Mouse (Mus musculus) embryonic facial prominence, embryonic 13.5 days (tissue): ENCODE measurements around the gene Tlr12. TPM values are rescaled to one million over a fixed set of nuclear protein-coding genes. Genes with fewer than 3 reads are reported as not detected.
"Not testable (repeated sequence)": the region's sequence is repeated elsewhere in the genome, so short reads cannot be mapped to it uniquely, and the experiment has no call there.

Source experiments
- ATAC-seq: fragments of 200-750 bp; cut with Nextera tagmentation; 2 replicates; pipeline ENCODE4 v1.8.0; 2017; ENCODE audit warnings: low read depth; ENCODE audit not compliant: insufficient number of reproducible peaks, insufficient read depth, low FRiP score, low TSS enrichment
- H3K27ac ChIP-seq: fragments of 300-500 bp; sonication (generic); 2 replicates; pipeline ENCODE4 v1.5.1; 2015; ENCODE audit warnings: moderate library complexity, mild to moderate bottlenecking, inconsistent platforms
- H3K27me3 ChIP-seq: fragments of 300-500 bp; sonication (generic); 2 replicates; pipeline ENCODE4 v1.6.1; 2015; ENCODE audit warnings: mild to moderate bottlenecking, inconsistent platforms
- H3K36me3 ChIP-seq: fragments of 300-500 bp; sonication (generic); 2 replicates; pipeline ENCODE4 v1.6.1; 2015; ENCODE audit warnings: mild to moderate bottlenecking, inconsistent platforms
- H3K4me1 ChIP-seq: fragments of 300-500 bp; sonication (generic); 2 replicates; pipeline ENCODE4 v1.6.1; 2015; ENCODE audit warnings: inconsistent platforms
- H3K4me2 ChIP-seq: fragments of 300-500 bp; sonication (generic); 2 replicates; pipeline ENCODE4 v1.6.1; 2015; ENCODE audit warnings: moderate library complexity, mild to moderate bottlenecking, inconsistent platforms
- H3K4me3 ChIP-seq: fragments of 300-500 bp; sonication (generic); 2 replicates; pipeline ENCODE4 v1.5.1; 2015; ENCODE audit warnings: mild to moderate bottlenecking, inconsistent platforms
- H3K9ac ChIP-seq: fragments of 300-500 bp; sonication (generic); 2 replicates; pipeline ENCODE4 v1.6.1; 2015; ENCODE audit warnings: mild to moderate bottlenecking, inconsistent platforms
- H3K9me3 ChIP-seq: fragments of 300-500 bp; sonication (generic); 2 replicates; pipeline ENCODE4 v1.6.1; 2016; ENCODE audit warnings: inconsistent platforms
- WGBS: fragments of 180-500 bp; shearing (Covaris S2); methylation state at CpG from one replicate; pipeline ENCODE4 v1.1.7; 2015; ENCODE audit warnings: mixed read lengths; 5-methylcytosine and 5-hydroxymethylcytosine counted together
- polyA plus RNA-seq: library from polyadenylated mRNA; unstranded; fragments of >200 nt; fragmentation: Nextera tagmentation; extraction: Ambion mirVana; gene quantifications from 2 replicates; pipeline ENCODE4 v1.2.1, GENCODE M21; 2015

The Tlr12 gene
- polyA plus RNA-seq, result 0.87 and 1.5 TPM in 2 replicates

- Histone ChIP-seq H3K4me3 (no peak within 1 kb of the TSS), H3K36me3 (no peaks in the 10 kb centered on the region), H3K4me2 (no peak within 1 kb of the TSS), H3K27me3 (peaks cover 17% of the 10 kb centered on the region), H3K27ac (no peak within 1 kb of the TSS), H3K9ac (no peak within 1 kb of the TSS), H3K4me1 (peaks cover 26% of the 10 kb centered on the region), H3K9me3 (no peaks in the 10 kb centered on the region)
- 56% methylated on average over 15 of the region's 15 CpGs for WGBS
- no peak for ATAC-seq
Observed at GRCm38 (mm10) chr4:128618246-128618911, at the start of gene Tlr12. Tlr12 (minus strand) TSS chr4:128618619.

GRCm38 (mm10) chr4:128667195-128667594 lies 48.8 kb upstream of the Tlr12 start:
- not testable (repeated sequence) for H3K9ac ChIP-seq, ATAC-seq, H3K9me3 ChIP-seq, H3K4me3 ChIP-seq, H3K27me3 ChIP-seq, H3K27ac ChIP-seq, H3K4me2 ChIP-seq, H3K36me3 ChIP-seq
- WGBS, result 55% methylated on average over 4 of the region's 4 CpGs
- peaks cover 26% of the 10 kb centered on the region for H3K4me1 ChIP-seq

GRCm38 (mm10) chr4:128666362-128666761 lies 47.9 kb upstream of the Tlr12 start:
- 67% methylated on average over 7 of the region's 7 CpGs for WGBS
- ATAC-seq, H3K4me2 ChIP-seq, H3K9ac ChIP-seq, H3K9me3 ChIP-seq, H3K4me3 ChIP-seq, H3K36me3 ChIP-seq, H3K27me3 ChIP-seq, H3K27ac ChIP-seq: not testable (repeated sequence)
- H3K4me1 ChIP-seq, result peaks cover 30% of the 10 kb centered on the region

- Histone ChIP-seq H3K9ac (no peak overlapping the region), H3K4me2 (no peak overlapping the region), H3K4me1 (peaks cover 20% of the 10 kb centered on the region), H3K9me3 (no peaks in the 10 kb centered on the region), H3K27ac (no peak overlapping the region), H3K4me3 (no peak overlapping the region), H3K27me3 (no peaks in the 10 kb centered on the region), H3K36me3 (no peaks in the 10 kb centered on the region)
- 73% methylated on average over 3 of the region's 3 CpGs for WGBS
- no peak for ATAC-seq
Observed at GRCm38 (mm10) chr4:128664002-128664401, 45.6 kb upstream of the Tlr12 start.

GRCm38 (mm10) chr4:128661063-128661462 lies 42.6 kb upstream of the Tlr12 start:
- Histone ChIP-seq H3K4me2 (no peak overlapping the region), H3K9me3 (no peaks in the 10 kb centered on the region), H3K27ac (no peak overlapping the region), H3K4me1 (peaks cover 14% of the 10 kb centered on the region), H3K4me3 (no peak overlapping the region), H3K36me3 (no peaks in the 10 kb centered on the region), H3K9ac (no peak overlapping the region), H3K27me3 (0 out of 2 replicates have a peak, but pooled peaks cover 1% of the 10 kb centered on the region)
- ATAC-seq, result no peak
- WGBS, result 83% methylated on average over 8 of the region's 8 CpGs

- H3K4me3 ChIP-seq, result no peak overlapping the region
- WGBS, result 88% methylated on average over 8 of the region's 8 CpGs
- no peak for ATAC-seq
Observed at GRCm38 (mm10) chr4:128660196-128660595, 41.8 kb upstream of the Tlr12 start.

GRCm38 (mm10) chr4:128655446-128655845 lies 37.0 kb upstream of the Tlr12 start:
- Histone ChIP-seq H3K4me3 (peak overlapping the region; percentile 74), H3K4me2 (peak overlapping the region; percentile 82), H3K36me3 (no peaks in the 10 kb centered on the region), H3K9ac (peak overlapping the region; percentile 76), H3K4me1 (peaks cover 25% of the 10 kb centered on the region), H3K9me3 (no peaks in the 10 kb centered on the region), H3K27ac (0 out of 2 replicates have a peak overlapping the region, but pooled peaks have one; percentile 4), H3K27me3 (0 out of 2 replicates have a peak, but pooled peaks cover 4% of the 10 kb centered on the region)
- 4% methylated on average over 12 of the region's 12 CpGs for WGBS
- ATAC-seq, result no peak

More at GRCm38 (mm10) chr4:128660196-128660595, 41.8 kb upstream of the Tlr12 start:
- Histone ChIP-seq H3K36me3 (no peaks in the 10 kb centered on the region), H3K4me1 (peaks cover 22% of the 10 kb centered on the region), H3K27ac (no peak overlapping the region), H3K9me3 (no peaks in the 10 kb centered on the region), H3K9ac (no peak overlapping the region), H3K27me3 (0 out of 2 replicates have a peak, but pooled peaks cover 4% of the 10 kb centered on the region), H3K4me2 (no peak overlapping the region)

GRCm38 (mm10) chr4:128654505-128655381 lies 36.3 kb upstream of the Tlr12 start, which contains the start of gene Phc2:
Phc2 (plus strand) TSS chr4:128654702.
- no peaks in the 10 kb centered on the region for H3K9me3 ChIP-seq
- H3K36me3 ChIP-seq, result no peaks in the 10 kb centered on the region
- H3K27ac ChIP-seq, result peak within 1 kb of the TSS; percentile 60
- peak within 1 kb of the TSS; percentile 74 for H3K4me3 ChIP-seq
- under 1% methylated on average over 85 of the region's 85 CpGs for WGBS
- ATAC-seq, result peak; percentile 92
- H3K4me1 ChIP-seq, result peaks cover 32% of the 10 kb centered on the region
- H3K4me2 ChIP-seq, result peak within 1 kb of the TSS; percentile 82
- peak within 1 kb of the TSS; percentile 76 for H3K9ac ChIP-seq
- H3K27me3 ChIP-seq, result 0 out of 2 replicates have a peak, but pooled peaks cover 4% of the 10 kb centered on the region

GRCm38 (mm10) chr4:128652584-128653298 lies 34.3 kb upstream of the Tlr12 start:
- no peak for ATAC-seq
- no peak overlapping the region for H3K4me3 ChIP-seq
- no peak overlapping the region for H3K9ac ChIP-seq
- peaks cover 34% of the 10 kb centered on the region for H3K4me1 ChIP-seq
- 0 out of 2 replicates have a peak, but pooled peaks cover 4% of the 10 kb centered on the region for H3K27me3 ChIP-seq
- WGBS, result 44% methylated on average over 5 of the region's 5 CpGs
- no peaks in the 10 kb centered on the region for H3K36me3 ChIP-seq
- no peaks in the 10 kb centered on the region for H3K9me3 ChIP-seq
- H3K27ac ChIP-seq, result no peak overlapping the region
- no peak overlapping the region for H3K4me2 ChIP-seq

- Histone ChIP-seq H3K9me3 (no peaks in the 10 kb centered on the region), H3K4me3 (no peak overlapping the region), H3K27ac (no peak overlapping the region), H3K4me1 (peaks cover 38% of the 10 kb centered on the region), H3K4me2 (no peak overlapping the region), H3K36me3 (no peaks in the 10 kb centered on the region), H3K27me3 (0 out of 2 replicates have a peak, but pooled peaks cover 4% of the 10 kb centered on the region), H3K9ac (no peak overlapping the region)
- no peak for ATAC-seq
- WGBS, result 43% methylated on average over 3 of the region's 3 CpGs
Observed at GRCm38 (mm10) chr4:128651530-128651929, 33.1 kb upstream of the Tlr12 start.

- Histone ChIP-seq H3K4me2 (no peak overlapping the region), H3K9ac (no peak overlapping the region), H3K27me3 (no peaks in the 10 kb centered on the region), H3K9me3 (no peaks in the 10 kb centered on the region), H3K4me1 (peaks cover 37% of the 10 kb centered on the region), H3K36me3 (no peaks in the 10 kb centered on the region), H3K27ac (no peak overlapping the region), H3K4me3 (no peak overlapping the region)
- WGBS, result 50% methylated on average over 8 of the region's 8 CpGs
- ATAC-seq, result no peak
Observed at GRCm38 (mm10) chr4:128648567-128649255, 30.3 kb upstream of the Tlr12 start.
